Mouse (Mus musculus) heart, embryonic 13.5 days (tissue): ENCODE data around the gene Sox18. TPM values are rescaled to one million over a fixed set of nuclear protein-coding genes. Genes with fewer than 3 reads are reported as not detected.

Source experiments
- ATAC-seq: fragments of 200-750 bp; cut with Nextera tagmentation; 2 replicates; pipeline ENCODE4 v1.8.0; 2017; ENCODE audit warnings: moderate TSS enrichment; ENCODE audit not compliant: insufficient number of reproducible peaks, low FRiP score, low TSS enrichment; ENCODE audit errors: extremely low read depth
- H3K27ac ChIP-seq: fragments of 300-500 bp; sonication (generic); replicated peaks from 2 replicates; pipeline ENCODE4 v1.5.1; 2015; ENCODE audit warnings: moderate library complexity, mild to moderate bottlenecking, inconsistent platforms
- H3K27me3 ChIP-seq: fragments of 300-500 bp; sonication (generic); replicated peaks from 2 replicates; pipeline ENCODE4 v1.6.1; 2015; ENCODE audit warnings: mild to moderate bottlenecking, inconsistent platforms
- H3K36me3 ChIP-seq: fragments of 300-500 bp; sonication (generic); 2 replicates; pipeline ENCODE4 v1.6.1; 2015; ENCODE audit warnings: mild to moderate bottlenecking, inconsistent platforms
- H3K4me1 ChIP-seq: fragments of 300-500 bp; sonication (generic); 2 replicates; pipeline ENCODE4 v1.6.1; 2015; ENCODE audit warnings: inconsistent platforms
- H3K4me2 ChIP-seq: fragments of 300-500 bp; sonication (generic); 2 replicates; pipeline ENCODE4 v1.6.1; 2015; ENCODE audit warnings: inconsistent platforms, mild to moderate bottlenecking, moderate library complexity
- H3K4me3 ChIP-seq: fragments of 300-500 bp; sonication (generic); 2 replicates; pipeline ENCODE4 v1.5.1; 2015; ENCODE audit warnings: moderate library complexity, mild to moderate bottlenecking, inconsistent platforms
- H3K9ac ChIP-seq: fragments of 300-500 bp; sonication (generic); 2 replicates; pipeline ENCODE4 v1.6.1; 2015; ENCODE audit warnings: inconsistent platforms, mild to moderate bottlenecking, moderate library complexity
- H3K9me3 ChIP-seq: fragments of 300-500 bp; sonication (generic); 2 replicates; pipeline ENCODE4 v1.6.1; 2016; ENCODE audit warnings: inconsistent platforms
- WGBS: fragments of 180-500 bp; shearing (Covaris S2); methylation state at CpG from one replicate; pipeline ENCODE4 v1.1.7; 2015; ENCODE audit warnings: mixed read lengths; 5-methylcytosine and 5-hydroxymethylcytosine counted together
- polyA plus RNA-seq: library from polyadenylated mRNA; unstranded; fragments of >200 nt; fragmentation: Nextera tagmentation; extraction: Ambion mirVana; gene quantifications from 2 replicates; pipeline ENCODE4 v1.2.1, GENCODE M21; 2015

The Sox18 gene
- polyA plus RNA-seq, 1 experiment from 2014 or later = 34.7 TPM

DNA sequence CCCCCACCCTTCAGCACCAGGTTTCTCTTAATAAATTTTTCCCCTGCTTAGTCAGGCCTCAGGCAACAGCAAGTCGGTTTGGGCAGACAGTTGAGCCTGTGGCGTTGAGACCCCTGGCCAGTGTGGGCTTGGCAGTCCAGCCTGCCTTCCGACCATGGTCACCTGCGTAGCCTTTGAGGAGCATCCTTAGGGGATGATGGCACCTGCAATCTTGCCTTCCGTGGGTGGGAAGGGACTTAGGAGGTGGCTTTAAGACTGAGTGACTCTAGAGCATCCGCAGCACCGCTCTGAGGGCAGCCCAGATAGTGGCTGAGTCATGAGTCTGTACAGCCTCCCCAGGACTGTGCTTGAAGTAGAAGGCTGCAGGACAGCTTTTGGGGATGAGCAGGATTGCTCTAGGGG is 9.3 kb upstream of the Sox18 start:
- peak overlapping the region; percentile 96 for H3K9ac ChIP-seq
- no peaks in the 10 kb centered on the region for H3K9me3 ChIP-seq
- peak overlapping the region; percentile 94 for H3K4me2 ChIP-seq
- 17% methylated on average over 7 of the region's 7 CpGs for WGBS
- H3K4me1 ChIP-seq = peaks cover 21% of the 10 kb centered on the region
- peak overlapping the region; percentile 63 for H3K27ac ChIP-seq
- peak overlapping the region; percentile 80 for H3K4me3 ChIP-seq
- H3K36me3 ChIP-seq = peaks cover 2% of the 10 kb centered on the region
- no peak for ATAC-seq
- no peaks in the 10 kb centered on the region for H3K27me3 ChIP-seq

DNA sequence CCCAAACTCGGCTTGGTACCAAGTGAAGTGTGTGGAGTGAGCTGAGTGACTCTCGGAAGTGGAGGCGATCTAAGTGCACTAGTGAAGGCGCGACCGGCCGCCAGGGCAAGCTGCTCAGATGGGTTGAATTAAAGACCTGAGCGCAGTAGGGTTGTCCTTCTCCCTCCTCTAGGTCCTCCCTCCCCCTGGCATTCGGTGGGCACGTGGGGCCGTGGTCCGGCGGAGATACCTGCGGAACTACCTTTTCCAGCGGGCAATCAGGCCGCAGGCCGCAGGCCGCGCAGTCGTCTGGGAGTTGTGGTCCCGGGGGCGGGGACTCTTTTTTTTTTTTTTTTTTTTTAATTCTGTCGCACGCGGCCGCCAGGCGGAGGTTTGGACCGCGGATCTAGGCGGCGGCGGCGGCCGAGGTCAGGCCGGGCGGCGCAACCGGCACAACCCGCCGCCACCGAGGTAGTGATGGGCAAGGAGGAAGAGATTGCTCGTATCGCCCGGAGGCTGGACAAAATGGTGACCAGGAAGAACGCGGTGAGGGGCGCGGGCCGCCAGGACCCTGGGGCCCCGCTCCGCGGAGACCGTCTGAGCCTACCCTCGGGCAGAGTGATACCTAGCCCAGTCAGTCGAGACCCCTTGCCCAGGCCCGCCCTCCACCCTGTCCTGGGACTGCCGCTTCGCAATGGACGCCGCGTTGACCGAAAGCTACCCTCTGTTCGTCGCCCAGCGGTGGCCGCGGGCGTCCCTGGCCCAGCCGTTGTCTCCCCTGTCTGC is 8.7 kb upstream of the Sox18 start, which contains the start of gene Tcea2:
Gene Tcea2 (plus strand): TSS at position 360 of the 765 bp plus-strand sequence.
- ATAC-seq = peak; percentile 31; the same call in 1 of the 2 replicates
- peaks cover 27% of the 10 kb centered on the region for H3K4me1 ChIP-seq
- peak within 1 kb of the TSS; percentile 96 for H3K9ac ChIP-seq
- peak within 1 kb of the TSS; percentile 67 for H3K27ac ChIP-seq
- H3K4me3 ChIP-seq = peak within 1 kb of the TSS; percentile 80
- peak within 1 kb of the TSS; percentile 94 for H3K4me2 ChIP-seq
- WGBS = under 1% methylated on average over 51 of the region's 69 CpGs
- no peaks in the 10 kb centered on the region for H3K9me3 ChIP-seq
- peaks cover under 1% of the 10 kb centered on the region; the same call in 1 of the 2 replicates for H3K27me3 ChIP-seq
- no peaks in the 10 kb centered on the region for H3K36me3 ChIP-seq

DNA sequence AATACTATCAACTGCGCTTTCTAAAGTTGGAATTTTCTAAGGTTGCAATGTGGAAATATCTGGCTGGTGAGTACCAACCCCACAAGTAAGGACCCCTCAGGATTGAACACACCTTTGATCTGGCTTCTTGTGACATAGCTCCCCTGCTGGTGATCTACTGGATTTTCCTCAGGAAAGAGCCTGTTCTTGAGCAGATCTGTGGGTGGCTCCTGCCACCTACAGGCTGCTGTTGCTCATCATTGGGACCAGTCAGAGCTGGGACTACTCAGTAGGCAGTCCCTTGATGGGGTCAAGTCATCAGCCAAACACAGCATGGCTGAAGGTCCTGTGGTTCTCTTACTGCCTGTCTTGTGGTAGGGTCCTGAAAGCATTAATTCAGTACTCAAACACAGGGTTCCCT is 7.3 kb upstream of the Sox18 start:
- no peak overlapping the region for H3K4me2 ChIP-seq
- no peak overlapping the region for H3K27ac ChIP-seq
- H3K4me3 ChIP-seq = no peak overlapping the region
- peaks cover 28% of the 10 kb centered on the region for H3K4me1 ChIP-seq
- H3K27me3 ChIP-seq = peaks cover 13% of the 10 kb centered on the region
- 0 out of 2 replicates have a peak, but pooled peaks have one; percentile 35 for ATAC-seq
- H3K9me3 ChIP-seq = no peaks in the 10 kb centered on the region
- H3K36me3 ChIP-seq = no peaks in the 10 kb centered on the region
- no peak overlapping the region for H3K9ac ChIP-seq
- 38% methylated on average over 1 of the region's 1 CpGs for WGBS

GRCm38 (mm10) chr2:181677755-181678098 is 6.3 kb upstream of the Sox18 start:
- WGBS = 43% methylated on average over 3 of the region's 3 CpGs
- H3K4me2 ChIP-seq = no peak overlapping the region
- no peak for ATAC-seq

DNA sequence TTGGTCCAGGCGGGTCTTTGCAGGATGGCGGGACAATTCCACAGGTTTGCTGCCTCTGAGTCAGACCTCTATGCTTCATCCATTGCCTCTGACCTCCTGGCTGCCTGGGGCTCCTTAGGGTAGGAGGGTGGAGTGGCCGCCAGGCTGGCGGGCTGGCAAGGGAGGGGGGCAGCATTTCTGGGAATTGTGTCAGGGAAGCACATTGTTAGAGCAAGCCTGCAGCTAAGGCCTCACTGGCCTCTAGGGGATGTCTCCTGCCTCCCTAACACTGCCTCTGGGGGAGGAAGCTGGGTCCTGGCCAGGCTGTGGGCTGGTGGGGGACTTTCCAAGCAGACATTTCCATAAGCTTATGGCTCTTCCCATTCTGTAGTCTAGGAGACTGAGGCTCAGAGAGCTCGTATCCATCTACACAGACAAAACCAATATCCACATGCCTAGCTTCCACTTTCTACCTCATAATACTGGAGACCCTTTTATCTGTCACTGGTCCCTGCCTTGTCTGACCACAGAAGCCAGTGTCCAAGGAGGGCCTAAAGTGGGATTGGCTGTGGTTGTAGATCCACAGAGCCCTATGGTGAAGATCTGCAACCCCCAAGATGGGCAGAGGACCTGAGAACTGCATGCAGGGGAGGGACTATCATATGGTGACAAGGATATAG is 5.8 kb upstream of the Sox18 start:
- no peak for ATAC-seq
- Histone ChIP-seq H3K4me1 (peaks cover 28% of the 10 kb centered on the region), H3K9ac (no peak overlapping the region), H3K4me2 (no peak overlapping the region), H3K36me3 (no peaks in the 10 kb centered on the region), H3K27ac (peak overlapping the region; percentile 74), H3K9me3 (no peaks in the 10 kb centered on the region), H3K4me3 (no peak overlapping the region), H3K27me3 (peaks cover 28% of the 10 kb centered on the region)
- 50% methylated on average over 5 of the region's 5 CpGs for WGBS

More at GRCm38 (mm10) chr2:181677755-181678098, 6.3 kb upstream of the Sox18 start:
- Histone ChIP-seq H3K4me1 (peaks cover 28% of the 10 kb centered on the region), H3K9ac (no peak overlapping the region), H3K27ac (peak overlapping the region; percentile 74), H3K4me3 (no peak overlapping the region), H3K9me3 (no peaks in the 10 kb centered on the region), H3K27me3 (peaks cover 23% of the 10 kb centered on the region), H3K36me3 (no peaks in the 10 kb centered on the region)

DNA sequence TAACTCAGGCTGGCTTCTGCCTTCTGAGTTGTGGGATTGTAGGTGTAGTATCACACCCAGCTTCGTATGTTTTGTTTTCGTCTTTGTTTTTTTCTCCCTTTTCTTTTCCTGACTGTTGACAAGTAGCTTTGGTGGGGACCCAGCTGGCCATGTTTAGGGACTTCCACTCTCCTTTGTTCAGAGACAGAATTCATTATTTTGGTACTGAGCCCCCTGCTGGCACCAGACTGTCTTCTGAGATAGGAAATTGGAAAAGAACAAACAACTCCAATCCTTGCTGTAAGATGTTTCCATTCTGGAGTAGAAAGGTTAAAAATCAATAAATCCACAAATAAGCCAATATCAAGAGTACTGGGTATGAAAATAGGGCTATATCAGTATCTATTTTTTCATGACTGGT is 5.0 kb upstream of the Sox18 start:
- Histone ChIP-seq H3K4me1 (peaks cover 32% of the 10 kb centered on the region), H3K9ac (no peak overlapping the region), H3K27me3 (peaks cover 36% of the 10 kb centered on the region), H3K27ac (peak overlapping the region; percentile 74), H3K4me2 (0 out of 2 replicates have a peak overlapping the region, but pooled peaks have one; percentile 63), H3K36me3 (no peaks in the 10 kb centered on the region), H3K9me3 (no peaks in the 10 kb centered on the region), H3K4me3 (no peak overlapping the region)
- no peak for ATAC-seq
- WGBS = 39% methylated on average over 2 of the region's 2 CpGs

- peak overlapping the region; percentile 63 for H3K4me2 ChIP-seq
- WGBS = 2% methylated on average over 14 of the region's 14 CpGs
Measured at GRCm38 (mm10) chr2:181675454-181675853, 4.0 kb upstream of the Sox18 start.

GRCm38 (mm10) chr2:181674934-181675333 is 3.5 kb upstream of the Sox18 start:
- Histone ChIP-seq H3K4me2 (peak overlapping the region; percentile 63; the same call in 1 of the 2 replicates), H3K27me3 (peaks cover 51% of the 10 kb centered on the region), H3K4me3 (no peak overlapping the region), H3K4me1 (peaks cover 37% of the 10 kb centered on the region), H3K9me3 (no peaks in the 10 kb centered on the region), H3K36me3 (no peaks in the 10 kb centered on the region), H3K27ac (peak overlapping the region; percentile 74; the same call in 1 of the 2 replicates), H3K9ac (no peak overlapping the region)
- 76% methylated on average over 4 of the region's 4 CpGs for WGBS
- no peak for ATAC-seq

More at GRCm38 (mm10) chr2:181675454-181675853, 4.0 kb upstream of the Sox18 start:
- H3K9ac ChIP-seq = peak overlapping the region; percentile 63
- peaks cover 32% of the 10 kb centered on the region for H3K4me1 ChIP-seq
- no peaks in the 10 kb centered on the region for H3K9me3 ChIP-seq
- peak; percentile 12; the same call in 1 of the 2 replicates for ATAC-seq
- peak overlapping the region; percentile 28 for H3K4me3 ChIP-seq
- peaks cover 46% of the 10 kb centered on the region for H3K27me3 ChIP-seq
- no peaks in the 10 kb centered on the region for H3K36me3 ChIP-seq
- H3K27ac ChIP-seq = peak overlapping the region; percentile 74

- 35% methylated on average over 1 of the region's 1 CpGs for WGBS
- Histone ChIP-seq H3K9ac (no peak overlapping the region), H3K36me3 (no peaks in the 10 kb centered on the region), H3K4me2 (no peak overlapping the region), H3K27ac (no peak overlapping the region), H3K4me1 (peaks cover 31% of the 10 kb centered on the region), H3K4me3 (no peak overlapping the region), H3K27me3 (peaks cover 65% of the 10 kb centered on the region), H3K9me3 (no peaks in the 10 kb centered on the region)
- ATAC-seq = no peak
Measured at GRCm38 (mm10) chr2:181673501-181673900, 2.1 kb upstream of the Sox18 start.

GRCm38 (mm10) chr2:181671984-181672383 is 544 bp upstream of the Sox18 start:
- Histone ChIP-seq H3K4me1 (peaks cover 31% of the 10 kb centered on the region), H3K4me3 (peak overlapping the region; percentile 60; the same call in 1 of the 2 replicates), H3K27me3 (peaks cover 80% of the 10 kb centered on the region), H3K27ac (no peak overlapping the region), H3K9me3 (no peaks in the 10 kb centered on the region), H3K4me2 (peak overlapping the region; percentile 79), H3K36me3 (no peaks in the 10 kb centered on the region), H3K9ac (peak overlapping the region; percentile 80; the same call in 1 of the 2 replicates)
- no peak for ATAC-seq
- 24% methylated on average over 7 of the region's 7 CpGs for WGBS

DNA sequence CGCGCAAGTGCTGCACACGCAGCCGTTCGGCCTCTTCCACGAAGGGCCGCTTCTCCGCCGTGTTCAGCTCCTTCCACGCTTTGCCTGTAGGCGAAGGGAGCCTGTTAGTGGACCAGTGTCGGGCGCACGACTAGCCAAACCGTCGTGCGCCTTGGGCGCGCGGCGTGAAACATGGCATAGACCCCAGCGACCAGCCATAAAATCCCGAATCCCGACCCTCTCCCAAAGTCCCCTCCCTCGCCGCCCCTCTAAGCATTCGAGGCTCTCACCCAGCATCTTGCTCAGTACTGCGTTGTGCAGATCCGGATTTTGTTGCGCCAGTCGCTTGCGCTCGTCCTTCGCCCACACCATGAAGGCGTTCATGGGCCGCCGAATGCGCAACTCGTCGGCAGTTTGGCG is 528 bp downstream of the Sox18 start:
- no peaks in the 10 kb centered on the region for H3K9me3 ChIP-seq
- H3K4me2 ChIP-seq = peak overlapping the region; percentile 79
- H3K9ac ChIP-seq = peak overlapping the region; percentile 80
- H3K27ac ChIP-seq = peak overlapping the region; percentile 57
- under 1% methylated on average over 41 of the region's 41 CpGs for WGBS
- H3K36me3 ChIP-seq = no peaks in the 10 kb centered on the region
- peaks cover 80% of the 10 kb centered on the region for H3K27me3 ChIP-seq
- H3K4me3 ChIP-seq = peak overlapping the region; percentile 60
- no peak for ATAC-seq
- H3K4me1 ChIP-seq = peaks cover 27% of the 10 kb centered on the region
